ENCODE assay signal across 8 mouse cellular contexts in genomic region chr11:43433254-43434023, GRCm38 (mm10). TPM values are rescaled to one million over a fixed set of nuclear protein-coding genes. Genes with fewer than 3 reads are reported as not detected.
DNase-seq lines count a peak whose midpoint lies in the region; ATAC-seq and TF ChIP-seq lines count a peak whose summit lies in the region.

Gene Slu7 (plus strand): TSS chr11:43433744.

- no peak for TF ChIP-seq POLR2A in ES-Bruce4 (IDR thresholded peaks at IDR 0.05; ENCODE audit: insufficient read depth, low read length)

- peak within 1 kb of the TSS; percentile 90 for H3K4me3 ChIP-seq in ES-Bruce4 (ENCODE audit: low read depth, low read length)
- peak within 1 kb of the TSS; percentile 84 to 92 for H3K4me3 ChIP-seq in heart, embryonic 14.5 days (ENCODE audit: control insufficient read depth in 1 of 2, insufficient read depth in 1 of 2, low read depth in 1 of 2, low read length in 2 of 2)
- H3K4me3 ChIP-seq in liver, embryonic 16.5 days (ENCODE audit: low read depth, low read length): peak within 1 kb of the TSS; percentile 78
- peak within 1 kb of the TSS; percentile 89 for H3K4me3 ChIP-seq in neural tube, embryonic 13.5 days

- H3K9ac ChIP-seq in ES-Bruce4 (ENCODE audit: low read depth, poor library complexity, severe bottlenecking): peak within 1 kb of the TSS; percentile 81
- H3K9ac ChIP-seq in heart, embryonic 14.5 days (ENCODE audit: low read length): peak within 1 kb of the TSS; percentile 85
- H3K9ac ChIP-seq in liver, embryonic 16.5 days (ENCODE audit: low read depth, low read length): peak within 1 kb of the TSS; percentile 77
- H3K9ac ChIP-seq in neural tube, embryonic 13.5 days: peak within 1 kb of the TSS; percentile 80

- no peak within 1 kb of the TSS for H3K27ac ChIP-seq in ES-Bruce4 (ENCODE audit: insufficient read depth, low read length)
- peak within 1 kb of the TSS; percentile 33 to 62; a peak in 1 of 4 replicates for H3K27ac ChIP-seq in heart, embryonic 14.5 days (replicated peaks in 1 of 2; ENCODE audit: control insufficient read depth in 1 of 2, insufficient read depth in 1 of 2, low read depth in 2 of 2, low read length in 2 of 2)
- H3K27ac ChIP-seq in liver, embryonic 16.5 days (ENCODE audit: low read length): peak within 1 kb of the TSS; percentile 75
- H3K27ac ChIP-seq in neural tube, embryonic 13.5 days (replicated peaks): peak within 1 kb of the TSS; percentile 40; the same call in 1 of the 2 replicates

- peaks cover 10% of the 10 kb centered on the region for H3K36me3 ChIP-seq in ES-Bruce4 (ENCODE audit: control insufficient read depth, insufficient read depth, low read length, poor library complexity, severe bottlenecking)
- H3K36me3 ChIP-seq in heart, embryonic 14.5 days (ENCODE audit: control insufficient read depth, insufficient read depth, low read length): peaks cover 13% of the 10 kb centered on the region
- peaks cover under 1% of the 10 kb centered on the region; the same call in 1 of the 2 replicates for H3K36me3 ChIP-seq in liver, embryonic 16.5 days (ENCODE audit: control insufficient read depth, insufficient read depth)
- H3K36me3 ChIP-seq in neural tube, embryonic 13.5 days: peaks cover 14% of the 10 kb centered on the region

- peak; percentile 66; the same call in 1 of the 2 replicates for ATAC-seq in heart, embryonic 14.5 days (ENCODE audit: insufficient number of reproducible peaks, insufficient read depth, low FRiP score, low read depth)
- ATAC-seq in liver, embryonic 16.5 days (ENCODE audit: low read depth): peak; percentile 88
- ATAC-seq in neural tube, embryonic 13.5 days (ENCODE audit: low read depth): peak; percentile 90

- peak within 1 kb of the TSS; percentile 81 for H3K4me2 ChIP-seq in heart, embryonic 14.5 days (ENCODE audit: low read length)
- peak within 1 kb of the TSS; percentile 78 for H3K4me2 ChIP-seq in liver, embryonic 16.5 days (ENCODE audit: low read depth, low read length)
- peak within 1 kb of the TSS; percentile 83 for H3K4me2 ChIP-seq in neural tube, embryonic 13.5 days

- 8% methylated on average over 38 of the region's 38 CpGs for WGBS in heart, embryonic 14.5 days
- WGBS in liver, embryonic 16.5 days (ENCODE audit: insufficient replicate concordance): 7% methylated on average over 38 of the region's 38 CpGs
- WGBS in neural tube, embryonic 13.5 days: 6% methylated on average over 38 of the region's 38 CpGs

- no peaks in the 10 kb centered on the region for H3K27me3 ChIP-seq in ES-Bruce4 (ENCODE audit: control insufficient read depth, insufficient read depth, low read length, poor library complexity, severe bottlenecking)
- H3K27me3 ChIP-seq in heart, embryonic 14.5 days (ENCODE audit: control insufficient read depth, insufficient read depth, low read length): no peaks in the 10 kb centered on the region
- H3K27me3 ChIP-seq in liver, embryonic 16.5 days (ENCODE audit: control insufficient read depth, insufficient read depth, low read depth, low read length): no peaks in the 10 kb centered on the region
- H3K27me3 ChIP-seq in neural tube, embryonic 13.5 days: no peaks in the 10 kb centered on the region; the same call in 1 of the 2 replicates

- no peaks in the 10 kb centered on the region for H3K4me1 ChIP-seq in ES-Bruce4 (ENCODE audit: control insufficient read depth, insufficient read depth, low read length)
- H3K4me1 ChIP-seq in heart, embryonic 14.5 days (ENCODE audit: control insufficient read depth in 2 of 2, insufficient read depth in 2 of 2, low read length in 2 of 2): peaks cover 0 to 9% of the 10 kb centered on the region in 2 experiments; a peak in 2 of 4 replicates
- H3K4me1 ChIP-seq in liver, embryonic 16.5 days (ENCODE audit: control insufficient read depth, low read depth, low read length): peaks cover 10% of the 10 kb centered on the region
- H3K4me1 ChIP-seq in neural tube, embryonic 13.5 days (replicated peaks): peaks cover 14% of the 10 kb centered on the region

- no peak for TF ChIP-seq CTCF in ES-Bruce4 (IDR thresholded peaks at IDR 0.05; ENCODE audit: low read depth, low read length)

- TF ChIP-seq EP300 in ES-Bruce4 (IDR thresholded peaks at IDR 0.05; ENCODE audit: insufficient read depth, low read depth, low read length): no peak

- H3K9me3 ChIP-seq in ES-Bruce4 (replicated peaks; ENCODE audit: control insufficient read depth, insufficient read depth, low read length, poor library complexity, severe bottlenecking): no peaks in the 10 kb centered on the region
- no peaks in the 10 kb centered on the region for H3K9me3 ChIP-seq in heart, embryonic 14.5 days (ENCODE audit: control insufficient read depth, low read length)
- no peaks in the 10 kb centered on the region for H3K9me3 ChIP-seq in liver, embryonic 16.5 days (replicated peaks; ENCODE audit: control insufficient read depth, low read length)
- H3K9me3 ChIP-seq in neural tube, embryonic 13.5 days: no peaks in the 10 kb centered on the region

- peak; percentile 68 for DNase-seq in c-Kit-negative CD71-positive TER-119-positive erythroid progenitor cells, embryonic 14.5 days (ENCODE audit: low read depth, low spot score)
- DNase-seq in fibroblast of lung, adult 2 months (ENCODE audit: low read depth): peak; percentile 56
- peak; percentile 86 for DNase-seq in kidney, postnatal 10 days
- DNase-seq in telencephalon, adult 2 months (ENCODE audit: low read depth, low spot score): peak; percentile 69

RNA-seq across cellular contexts. Expression of gene Slu7, which starts in this region (rescaled TPM):
- polyA plus RNA-seq in ES-Bruce4 (2011; ENCODE audit: insufficient read depth, insufficient read length, low read depth, missing spikeins): 50.7 and 51.1 TPM in 2 replicates
- polyA plus RNA-seq in heart, embryonic 14.5 days (2014; fragmentation: Nextera tagmentation; extraction: Ambion mirVana): 36.0 and 37.0 TPM in 2 replicates
- polyA plus RNA-seq in liver, embryonic 16.5 days (2015; fragmentation: Nextera tagmentation; extraction: Ambion mirVana): 21.7 and 22.1 TPM in 2 replicates
- 66.8 and 68.2 TPM in 2 replicates for polyA plus RNA-seq in neural tube, embryonic 13.5 days (2015; fragmentation: Nextera tagmentation; extraction: Ambion mirVana)
